Mouse (Mus musculus) layer of hippocampus, adult 2 months (tissue): ENCODE results near the gene Wdr38. TPM values are rescaled to one million over a fixed set of nuclear protein-coding genes. Genes with fewer than 3 reads are reported as not detected.
A peak's percentile ranks its signal among the peaks of the same experiment; 100 is the strongest.

Source experiments
- DNase-seq, 2 experiments: peaks; one replicate each; pipeline ENCODE4 v3.0.0; 2022; ENCODE audit warnings: low spot score in 2 of 2
- H3K27ac ChIP-seq: fragments of 200-600 bp; 2 replicates; pipeline ENCODE4 v1.8.1; 2022
- H3K4me3 ChIP-seq: fragments of 200-600 bp; 2 replicates; pipeline ENCODE4 v1.8.1; 2022; ENCODE audit warnings: mild to moderate bottlenecking
- CTCF ChIP-seq: fragments of 200-600 bp; conservative IDR thresholded peaks from 2 replicates; pipeline ENCODE4 v1.8.1; 2022; ENCODE audit warnings: antibody characterized with exemption, mild to moderate bottlenecking, moderate library complexity
- long read RNA-seq, 2 experiments: library from polyadenylated mRNA; stranded (forward); transcript quantifications; one replicate each; pipeline ENCODE4 v2.0.0; 2021; ENCODE audit warnings: borderline mapping rate in 2 of 2
- total RNA-seq, 2 experiments: library from RNA; stranded (reverse); gene quantifications; 2 replicates each; pipeline ENCODE4 v1.2.3; 2021

Gene Wdr38
- total RNA-seq = under 1 TPM; 0.47 to 0.69 TPM
- long read RNA-seq, experiment 1, partial matches to known transcripts = 0 of 1 reads
- long read RNA-seq, experiment 1, other reads (novel, unspliced or antisense) = 1 of 1 reads
- long read RNA-seq, experiment 2, partial matches to known transcripts = 0 of 1 reads
- long read RNA-seq, experiment 2, other reads (novel, unspliced or antisense) = 1 of 1 reads

GRCm38 (mm10) chr2:38997386-38998374 is at the start of gene Wdr38:
Gene Wdr38 (plus strand): TSS chr2:38997476.
- Histone ChIP-seq H3K27ac (peak within 1 kb of the TSS; percentile 86), H3K4me3 (peak within 1 kb of the TSS; percentile 67)
- DNase-seq = peak; percentile 85 to 89
- TF ChIP-seq CTCF = peak; percentile 99

GRCm38 (mm10) chr2:38947566-38947965 is 49.7 kb upstream of the Wdr38 start:
- H3K27ac ChIP-seq = no peak overlapping the region
- no peak overlapping the region for H3K4me3 ChIP-seq
- TF ChIP-seq CTCF = no peak
- no peak for DNase-seq

- H3K4me3 ChIP-seq = no peak overlapping the region; the same call in 1 of the 2 replicates
- H3K27ac ChIP-seq = peak overlapping the region; percentile 52
- TF ChIP-seq CTCF = no peak
- DNase-seq = peak; percentile 74 to 85
These were observed 47.0 kb upstream of the Wdr38 start for GRCm38 (mm10) chr2:38950281-38950719.

- no peak for TF ChIP-seq CTCF
- peak; percentile 52 to 78 for DNase-seq
- Histone ChIP-seq H3K27ac (peak overlapping the region; percentile 32; the same call in 1 of the 2 replicates), H3K4me3 (no peak overlapping the region)
These were observed 44.0 kb upstream of the Wdr38 start for GRCm38 (mm10) chr2:38953152-38953883.

GRCm38 (mm10) chr2:38956062-38956461 is 41.2 kb upstream of the Wdr38 start:
- Histone ChIP-seq H3K4me3 (no peak overlapping the region), H3K27ac (no peak overlapping the region)
- no peak for DNase-seq
- TF ChIP-seq CTCF = no peak

- H3K4me3 ChIP-seq = no peak overlapping the region
- no peak for DNase-seq
- TF ChIP-seq CTCF = no peak
- H3K27ac ChIP-seq = no peak overlapping the region
These were observed 39.5 kb upstream of the Wdr38 start for GRCm38 (mm10) chr2:38957671-38958223.

- no peak for DNase-seq
- H3K27ac ChIP-seq = no peak overlapping the region
- H3K4me3 ChIP-seq = no peak overlapping the region
- TF ChIP-seq CTCF = no peak
These were observed 33.1 kb upstream of the Wdr38 start for GRCm38 (mm10) chr2:38964198-38964597.

GRCm38 (mm10) chr2:38969650-38970049 is 27.6 kb upstream of the Wdr38 start:
- H3K27ac ChIP-seq = no peak overlapping the region
- no peak for TF ChIP-seq CTCF
- H3K4me3 ChIP-seq = no peak overlapping the region
- DNase-seq = no peak

- no peak for TF ChIP-seq CTCF
These were observed 27.2 kb upstream of the Wdr38 start for GRCm38 (mm10) chr2:38970057-38970456.

GRCm38 (mm10) chr2:38973223-38973622 is 24.1 kb upstream of the Wdr38 start:
- peak; percentile 32 for TF ChIP-seq CTCF

More at GRCm38 (mm10) chr2:38970057-38970456, 27.2 kb upstream of the Wdr38 start:
- no peak for DNase-seq
- no peak overlapping the region for H3K4me3 ChIP-seq
- no peak overlapping the region for H3K27ac ChIP-seq

GRCm38 (mm10) chr2:38973701-38974100 is 23.6 kb upstream of the Wdr38 start:
- TF ChIP-seq CTCF = no peak
- no peak overlapping the region for H3K27ac ChIP-seq
- no peak for DNase-seq
- no peak overlapping the region for H3K4me3 ChIP-seq

More at GRCm38 (mm10) chr2:38973223-38973622, 24.1 kb upstream of the Wdr38 start:
- Histone ChIP-seq H3K4me3 (no peak overlapping the region), H3K27ac (no peak overlapping the region)
- DNase-seq = no peak

- no peak for TF ChIP-seq CTCF
- Histone ChIP-seq H3K27ac (no peak overlapping the region), H3K4me3 (no peak overlapping the region)
- no peak for DNase-seq
These were observed 23.1 kb upstream of the Wdr38 start for GRCm38 (mm10) chr2:38974171-38974570.
